Mouse (Mus musculus) C2C12 (cell line): ENCODE data around the gene Daam1. TPM values are rescaled to one million over a fixed set of nuclear protein-coding genes. Genes with fewer than 3 reads are reported as not detected.

Source experiments
- H3K27me3 ChIP-seq: one replicate; pipeline ENCODE4 v1.6.1; 2011; ENCODE audit not compliant: control insufficient read depth, insufficient read depth, insufficient read length
- H3K36me3 ChIP-seq: one replicate; pipeline ENCODE4 v1.6.1; 2011; ENCODE audit not compliant: control insufficient read depth, insufficient read depth
- H3K4me3 ChIP-seq: one replicate; pipeline ENCODE4 v1.5.1; 2011; ENCODE audit warnings: mild to moderate bottlenecking, control low read depth; ENCODE audit not compliant: poor library complexity, insufficient read depth, severe bottlenecking
- H3K79me2 ChIP-seq: one replicate; pipeline ENCODE4 v1.6.1; 2011; ENCODE audit not compliant: control insufficient read depth, insufficient read depth
- H3K79me3 ChIP-seq: one replicate; pipeline ENCODE4 v1.6.1; 2011; ENCODE audit warnings: low read depth, control low read depth
- H3ac ChIP-seq: one replicate; pipeline ENCODE3; 2011; ENCODE audit warnings: low read depth; ENCODE audit not compliant: control insufficient read depth, insufficient read length
- CEBPB ChIP-seq: IDR thresholded peaks from one replicate; pipeline ENCODE4 v1.6.1; 2011; ENCODE audit warnings: low read depth, mild to moderate bottlenecking, control low read depth, moderate library complexity
- CTCF ChIP-seq: IDR thresholded peaks from one replicate; pipeline ENCODE4 v1.5.1; 2011; ENCODE audit not compliant: control insufficient read depth, insufficient read depth, insufficient read length
- FOSL1 ChIP-seq: IDR thresholded peaks from one replicate; pipeline ENCODE4 v1.8.0; 2011; ENCODE audit warnings: mild to moderate bottlenecking, low read length; ENCODE audit not compliant: poor library complexity, insufficient read depth, severe bottlenecking
- MAX ChIP-seq: IDR thresholded peaks from one replicate; pipeline ENCODE4 v1.6.1; 2011; ENCODE audit warnings: mild to moderate bottlenecking, control low read depth
- MYOD1 ChIP-seq: IDR thresholded peaks from one replicate; pipeline ENCODE4 v1.6.1; 2011; ENCODE audit warnings: low read depth; ENCODE audit not compliant: control insufficient read depth, insufficient read length
- MYOG ChIP-seq: IDR thresholded peaks from one replicate; pipeline ENCODE4 v1.6.1; 2011; ENCODE audit not compliant: control insufficient read depth, insufficient read length; ENCODE audit errors: extremely low read depth
- USF1 ChIP-seq: IDR thresholded peaks from one replicate; pipeline ENCODE4 v1.6.1; 2011; ENCODE audit warnings: low read depth, mild to moderate bottlenecking, control low read depth, moderate library complexity
- polyA plus RNA-seq: library from polyadenylated mRNA; unstranded; fragments of >200 nt; fragmentation: generic; extraction: Trizol; gene quantifications from one replicate; pipeline ENCODE4 v1.2.1, GENCODE M21; 2012; ENCODE audit warnings: missing spikeins

The Daam1 gene
- polyA plus RNA-seq, 1 experiment: 3.2 TPM

DNA sequence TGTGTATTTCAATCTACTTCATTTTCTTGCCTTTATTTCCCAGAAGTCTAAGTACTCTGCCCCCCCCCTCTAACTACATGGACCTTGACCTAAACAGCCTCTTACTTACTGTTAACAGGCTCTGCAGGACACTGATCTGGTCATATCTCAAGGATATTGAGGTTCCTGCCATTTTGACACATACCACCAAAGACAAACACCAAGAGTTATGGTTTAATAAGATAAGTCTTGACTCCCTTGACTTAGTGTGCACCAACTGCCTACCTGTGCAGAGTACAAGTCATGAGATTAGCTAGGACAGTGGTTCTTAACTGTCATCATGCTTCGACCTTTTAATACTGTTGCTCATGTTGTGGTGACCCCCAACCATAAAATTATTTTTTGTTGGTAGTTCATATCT, 59.4 kb downstream of the Daam1 start:
- Histone ChIP-seq H3K79me3 (peaks cover 31% of the 10 kb centered on the region), H3K27me3 (no peaks in the 10 kb centered on the region), H3K4me3 (no peak overlapping the region), H3ac (no peak overlapping the region), H3K36me3 (no peaks in the 10 kb centered on the region), H3K79me2 (peaks cover 71% of the 10 kb centered on the region)
- TF ChIP-seq MYOG (no peak), MAX (no peak), FOSL1 (no peak), CTCF (no peak), MYOD1 (no peak)

- TF ChIP-seq CEBPB: no peak
- no peak for TF ChIP-seq MAX
- TF ChIP-seq CTCF: no peak
- TF ChIP-seq FOSL1: no peak
- no peak for TF ChIP-seq MYOD1
- TF ChIP-seq MYOG: no peak
- no peak for TF ChIP-seq USF1
Observed at GRCm38 (mm10) chr12:71891729-71892355, 61.0 kb downstream of the Daam1 start.

GRCm38 (mm10) chr12:71892996-71893605, 62.2 kb downstream of the Daam1 start:
- Histone ChIP-seq H3K4me3 (no peak overlapping the region), H3K79me2 (peaks cover 62% of the 10 kb centered on the region), H3K27me3 (no peaks in the 10 kb centered on the region), H3ac (no peak overlapping the region), H3K36me3 (peaks cover 5% of the 10 kb centered on the region), H3K79me3 (peaks cover 33% of the 10 kb centered on the region)
- TF ChIP-seq FOSL1 (no peak), MAX (no peak), MYOD1 (no peak), CTCF (no peak)

More at GRCm38 (mm10) chr12:71891729-71892355, 61.0 kb downstream of the Daam1 start:
- H3K79me3 ChIP-seq: peaks cover 33% of the 10 kb centered on the region
- H3K27me3 ChIP-seq: no peaks in the 10 kb centered on the region
- H3K4me3 ChIP-seq: no peak overlapping the region
- H3K79me2 ChIP-seq: peaks cover 62% of the 10 kb centered on the region
- H3K36me3 ChIP-seq: no peaks in the 10 kb centered on the region
- H3ac ChIP-seq: no peak overlapping the region

GRCm38 (mm10) chr12:71898231-71898630, 67.4 kb downstream of the Daam1 start:
- no peaks in the 10 kb centered on the region for H3K27me3 ChIP-seq
- H3ac ChIP-seq: peak overlapping the region; percentile 16
- H3K79me3 ChIP-seq: peaks cover 5% of the 10 kb centered on the region
- peaks cover 22% of the 10 kb centered on the region for H3K36me3 ChIP-seq
- H3K79me2 ChIP-seq: peaks cover 41% of the 10 kb centered on the region
- H3K4me3 ChIP-seq: no peak overlapping the region
- TF ChIP-seq MYOD1: peak; percentile 42
- no peak for TF ChIP-seq CTCF
- peak; percentile 98 for TF ChIP-seq USF1
- TF ChIP-seq MAX: peak; percentile 71

DNA sequence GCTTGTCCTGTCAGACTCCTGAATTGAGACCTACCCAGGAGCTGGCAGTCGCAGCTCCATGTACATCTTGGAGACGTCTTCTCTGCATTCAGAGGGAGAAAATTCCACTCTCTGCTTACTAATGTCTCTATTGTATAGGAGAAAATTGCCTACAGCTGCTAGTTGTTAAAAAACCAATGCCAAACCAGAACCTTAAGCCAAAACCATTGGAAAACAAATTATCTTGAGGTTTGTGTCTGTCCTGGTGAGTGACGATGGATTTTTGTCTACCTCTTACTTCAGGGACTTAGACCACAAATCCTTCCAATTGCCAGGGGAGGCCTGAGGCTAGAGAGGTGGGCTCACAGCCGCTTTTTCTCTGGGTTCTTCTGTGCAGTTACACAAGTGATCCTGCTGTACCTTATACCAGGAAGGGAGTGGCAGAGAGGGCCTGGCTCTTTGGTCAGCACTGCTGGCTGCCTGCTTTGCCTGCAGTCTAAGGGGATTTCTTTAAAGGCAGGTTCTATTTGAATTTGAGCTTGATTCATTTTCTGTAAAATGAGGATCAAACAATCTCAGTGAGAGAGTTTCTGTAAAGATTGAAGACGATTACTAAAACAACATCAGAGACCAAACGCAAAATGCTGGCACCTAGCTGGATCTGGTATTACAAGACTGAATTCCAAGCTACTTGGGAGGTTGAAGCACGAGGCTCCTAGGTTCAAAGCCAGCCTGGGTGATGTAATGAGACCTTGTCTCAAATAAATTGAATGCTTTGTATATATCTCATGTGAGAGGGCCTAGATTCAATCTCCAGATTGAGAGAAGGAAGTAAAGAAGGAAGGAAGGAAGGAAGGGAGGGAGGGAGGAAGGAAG, 68.0 kb downstream of the Daam1 start:
- H3K4me3 ChIP-seq: no peak overlapping the region
- peaks cover 5% of the 10 kb centered on the region for H3K79me3 ChIP-seq
- H3K27me3 ChIP-seq: no peaks in the 10 kb centered on the region
- peak overlapping the region; percentile 16 for H3ac ChIP-seq
- H3K36me3 ChIP-seq: peaks cover 22% of the 10 kb centered on the region
- TF ChIP-seq FOSL1: no peak
- no peak for TF ChIP-seq CTCF
- no peak for TF ChIP-seq MYOD1
- no peak for TF ChIP-seq USF1
- TF ChIP-seq MAX: no peak
- no peak for TF ChIP-seq MYOG
- no peak for TF ChIP-seq CEBPB
- peaks cover 38% of the 10 kb centered on the region for H3K79me2 ChIP-seq
